ENCODE assay signal across 14 mouse cellular contexts in genomic region chr15:62712543-62713131, GRCm38 (mm10).
A peak's percentile ranks its signal among the peaks of the same experiment; 100 is the strongest.
DNase-seq lines count a peak whose midpoint lies in the region; TF ChIP-seq lines count a peak whose summit lies in the region.
"Had no signal": no experiment of that assay in that cellular context is flagged by ENCODE, and none has a peak within 500 bp of the region (broad histone marks: within the 10 kb centered on the region; RNA-seq: fewer than 3 reads in every experiment).

No protein-coding gene starts in this region.

- H3K27me3 ChIP-seq in liver, adult 2 months (ENCODE audit: control insufficient read depth, insufficient read depth, low read length), result no peaks in the 10 kb centered on the region
- H3K27me3 ChIP-seq: embryonic facial prominence, embryonic 13.5 days; neural tube, embryonic 13.5 days; Patski had no signal

- H3K27ac ChIP-seq in liver, adult 2 months (replicated peaks; ENCODE audit: insufficient read depth, low read depth, low read length), result peak overlapping the region; percentile 43; the same call in 1 of the 2 replicates
- H3K27ac ChIP-seq: embryonic facial prominence, embryonic 13.5 days; neural tube, embryonic 13.5 days had no signal

- no peaks in the 10 kb centered on the region for H3K79me2 ChIP-seq in liver, adult 2 months (ENCODE audit: control insufficient read depth, insufficient read depth, low read length)

- peaks cover 7% of the 10 kb centered on the region; the same call in 1 of the 2 replicates for H3K4me1 ChIP-seq in liver, adult 2 months (ENCODE audit: control insufficient read depth, insufficient read depth, low read length)
- H3K4me1 ChIP-seq: embryonic facial prominence, embryonic 13.5 days had no signal

- H3K36me3 ChIP-seq in liver, adult 2 months (ENCODE audit: control insufficient read depth, insufficient read depth, low read length), result no peaks in the 10 kb centered on the region
- H3K36me3 ChIP-seq: embryonic facial prominence, embryonic 13.5 days; neural tube, embryonic 13.5 days had no signal

- TF ChIP-seq POLR2A in liver, adult 2 months (IDR thresholded peaks at IDR 0.05; ENCODE audit: extremely low read depth, insufficient read depth, low read length), result no peak

- H3K9ac ChIP-seq in liver, adult 2 months (ENCODE audit: low read depth, low read length), result no peak overlapping the region
- H3K9ac ChIP-seq: embryonic facial prominence, embryonic 13.5 days; neural tube, embryonic 13.5 days had no signal

- peak; percentile 84 for DNase-seq in adrenal gland, adult 8-10 months
- DNase-seq in kidney, adult 18-20 months, result peak; percentile 48
- DNase-seq in liver, adult 2 months (ENCODE audit: extremely low read depth, low read depth, low spot score), result peak; percentile 93
- peak; percentile 7 for DNase-seq in lung, postnatal 10 days
- DNase-seq in layer of hippocampus, postnatal 14 days (ENCODE audit: low spot score in 2 of 2), result no peak
- DNase-seq in urinary bladder, postnatal 36 days (ENCODE audit: low spot score in 2 of 2), result no peak
- no peak for DNase-seq in retina, embryonic 14.5 days (ENCODE audit: low spot score)
- no peak for DNase-seq in urinary bladder, postnatal 10 days (ENCODE audit: low spot score)
- DNase-seq: cerebellum, postnatal 10 days; heart, postnatal 10 days; right cerebral cortex, postnatal 14 days had no signal

- TF ChIP-seq CTCF in liver, adult 2 months (IDR thresholded peaks at IDR 0.05; ENCODE audit: low read depth, low read length), result no peak

- 25% methylated on average over 9 of the region's 9 CpGs for WGBS in liver, adult 2 months

- H3K4me3 ChIP-seq in liver, adult 2 months (ENCODE audit: insufficient read depth, low read depth, low read length), result no peak overlapping the region
- H3K4me3 ChIP-seq: embryonic facial prominence, embryonic 13.5 days; neural tube, embryonic 13.5 days had no signal

Comparison
In these comparisons a context has a peak if more than half of its experiments do, and no peak if none do; other contexts are left out.
1. DNase-seq: peak in adrenal gland, adult 8-10 months (single experiment), kidney, adult 18-20 months (single experiment), liver, adult 2 months (single experiment) and lung, postnatal 10 days (single experiment); none in layer of hippocampus, postnatal 14 days (0 of 2), urinary bladder, postnatal 36 days (0 of 2), retina, embryonic 14.5 days (single experiment) and urinary bladder, postnatal 10 days (single experiment).